In the genomic region with DNA sequence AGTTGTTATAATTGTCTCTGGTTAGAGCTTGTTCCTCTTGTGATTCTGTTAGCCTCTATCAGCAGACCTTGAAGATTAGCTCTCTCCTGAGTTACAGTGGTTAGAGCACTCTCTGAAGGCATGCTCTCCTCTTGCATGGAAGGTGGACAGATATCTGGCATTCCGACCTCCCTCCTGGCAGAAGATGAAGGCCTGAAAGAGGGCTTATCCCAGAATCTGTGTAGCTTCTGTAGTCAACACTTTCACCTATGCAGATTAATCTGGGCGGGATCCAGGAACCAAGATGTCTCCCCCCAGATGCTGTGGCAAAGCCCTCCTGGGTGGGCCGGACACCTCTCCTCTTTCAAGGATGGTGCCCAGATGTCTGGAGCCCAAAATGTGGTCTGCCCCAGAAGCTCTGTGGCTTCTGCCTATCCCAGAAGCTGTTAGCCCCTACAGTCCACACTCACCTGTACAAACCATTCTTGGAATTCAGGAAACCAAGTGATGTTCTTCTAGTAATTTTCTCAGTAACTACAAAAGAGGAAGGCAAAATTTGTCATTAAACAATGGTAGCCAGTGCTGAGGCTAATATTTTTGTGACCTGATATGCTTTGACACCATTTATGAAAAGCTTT, we compare ENCODE assay signal across 7 mouse cellular contexts. TPM values are rescaled to one million over a fixed set of nuclear protein-coding genes. Genes with fewer than 3 reads are reported as not detected.
DNase-seq lines count a peak whose midpoint lies in the region; ATAC-seq and TF ChIP-seq lines count a peak whose summit lies in the region.
"Not testable (repeated sequence)": the region's sequence is repeated elsewhere in the genome, so short reads cannot be mapped to it uniquely, and the experiment has no call there.

No protein-coding gene starts in this region.

- DNase-seq in embryo, embryonic 10 days (ENCODE audit: low spot score): peak; percentile 3
- not testable (repeated sequence) for DNase-seq in forebrain, embryonic 11.5 days (ENCODE audit: low spot score); hindbrain, embryonic 11.5 days (ENCODE audit: low spot score)
- DNase-seq in lung, embryonic 14.5 days: peak; percentile 0

- H3K27me3 ChIP-seq in forebrain, embryonic 11.5 days (ENCODE audit: control insufficient read depth, insufficient read depth, low read length); heart, embryonic 12.5 days (replicated peaks); hindbrain, embryonic 11.5 days (ENCODE audit: control insufficient read depth, insufficient read depth, low read length); intestine, embryonic 15.5 days (replicated peaks); lung, embryonic 14.5 days (ENCODE audit: insufficient read depth, low read length); stomach, embryonic 14.5 days (ENCODE audit: control insufficient read depth, insufficient read depth, low read length): not testable (repeated sequence)

- ATAC-seq in forebrain, embryonic 11.5 days (replicated peaks; ENCODE audit: low FRiP score): 0 out of 2 replicates have a peak, but pooled peaks have one; percentile 65
- ATAC-seq in heart, embryonic 12.5 days (ENCODE audit: insufficient number of reproducible peaks, low FRiP score): 0 out of 2 replicates have a peak, but pooled peaks have one; percentile 33
- peak; percentile 43; the same call in 1 of the 2 replicates for ATAC-seq in hindbrain, embryonic 11.5 days (ENCODE audit: low FRiP score)
- ATAC-seq in intestine, embryonic 15.5 days: 0 out of 2 replicates have a peak, but pooled peaks have one; percentile 36
- not testable (repeated sequence) for ATAC-seq in lung, embryonic 14.5 days (ENCODE audit: insufficient read depth)
- ATAC-seq in stomach, embryonic 14.5 days (ENCODE audit: insufficient number of reproducible peaks, insufficient read depth, low FRiP score, low read depth): peak; percentile 42; the same call in 1 of the 2 replicates

- H3K9me3 ChIP-seq in forebrain, embryonic 11.5 days (ENCODE audit: control insufficient read depth, low read length); heart, embryonic 12.5 days (replicated peaks); hindbrain, embryonic 11.5 days (ENCODE audit: control insufficient read depth, low read length); intestine, embryonic 15.5 days; lung, embryonic 14.5 days (ENCODE audit: low read depth, low read length); stomach, embryonic 14.5 days (ENCODE audit: control insufficient read depth, low read depth, low read length): not testable (repeated sequence)

- not testable (repeated sequence) for H3K27ac ChIP-seq in forebrain, embryonic 11.5 days (ENCODE audit: low read depth, low read length); heart, embryonic 12.5 days (ENCODE audit: poor library complexity, severe bottlenecking); hindbrain, embryonic 11.5 days (ENCODE audit: low read depth, low read length); intestine, embryonic 15.5 days; lung, embryonic 14.5 days (ENCODE audit: low read depth); stomach, embryonic 14.5 days (ENCODE audit: low read length)

- H3K9ac ChIP-seq in forebrain, embryonic 11.5 days (ENCODE audit: low read length); heart, embryonic 12.5 days; hindbrain, embryonic 11.5 days (ENCODE audit: low read depth, low read length); intestine, embryonic 15.5 days; lung, embryonic 14.5 days; stomach, embryonic 14.5 days (replicated peaks; ENCODE audit: low read depth, low read length): not testable (repeated sequence)

- TF ChIP-seq CTCF in lung, embryonic 14.5 days (IDR thresholded peaks at IDR 0.05; ENCODE audit: low read depth): not testable (repeated sequence)

- H3K4me1 ChIP-seq in forebrain, embryonic 11.5 days (replicated peaks; ENCODE audit: control insufficient read depth, insufficient read depth, low read length); heart, embryonic 12.5 days (replicated peaks); hindbrain, embryonic 11.5 days (replicated peaks; ENCODE audit: control insufficient read depth, insufficient read depth, low read length); intestine, embryonic 15.5 days (replicated peaks); lung, embryonic 14.5 days (ENCODE audit: insufficient read depth); stomach, embryonic 14.5 days (ENCODE audit: control insufficient read depth, insufficient read depth, low read length): not testable (repeated sequence)

- not testable (repeated sequence) for H3K4me2 ChIP-seq in forebrain, embryonic 11.5 days (ENCODE audit: low read depth, low read length, severe bottlenecking); heart, embryonic 12.5 days; hindbrain, embryonic 11.5 days (replicated peaks; ENCODE audit: low read depth, low read length); intestine, embryonic 15.5 days (replicated peaks); lung, embryonic 14.5 days; stomach, embryonic 14.5 days (replicated peaks; ENCODE audit: low read depth, low read length)

- WGBS in forebrain, embryonic 11.5 days: 90% methylated on average over 3 of the region's 3 CpGs
- 78% methylated on average over 3 of the region's 3 CpGs for WGBS in heart, embryonic 12.5 days
- 87% methylated on average over 3 of the region's 3 CpGs for WGBS in hindbrain, embryonic 11.5 days
- WGBS in intestine, embryonic 15.5 days: 88% methylated on average over 3 of the region's 3 CpGs
- WGBS in lung, embryonic 14.5 days: 87% methylated on average over 3 of the region's 3 CpGs
- 89% methylated on average over 3 of the region's 3 CpGs for WGBS in stomach, embryonic 14.5 days

- H3K36me3 ChIP-seq in forebrain, embryonic 11.5 days (ENCODE audit: control insufficient read depth, insufficient read depth, low read length); heart, embryonic 12.5 days; hindbrain, embryonic 11.5 days (ENCODE audit: control insufficient read depth, insufficient read depth, low read length); intestine, embryonic 15.5 days; lung, embryonic 14.5 days (ENCODE audit: insufficient read depth); stomach, embryonic 14.5 days (ENCODE audit: control insufficient read depth, insufficient read depth, low read length): not testable (repeated sequence)

- H3K4me3 ChIP-seq in forebrain, embryonic 11.5 days (ENCODE audit: low read depth, low read length); heart, embryonic 12.5 days; hindbrain, embryonic 11.5 days (ENCODE audit: low read depth, low read length); intestine, embryonic 15.5 days (replicated peaks); lung, embryonic 14.5 days (ENCODE audit: low read depth, low read length); stomach, embryonic 14.5 days (ENCODE audit: low read depth, low read length): not testable (repeated sequence)

RNA-seq across cellular contexts. Expression of a gene that starts 40.5 kb away (rescaled TPM):
- 5.8 and 6.2 TPM in 2 replicates for polyA plus RNA-seq in forebrain, embryonic 11.5 days (2014; fragmentation: Nextera tagmentation; extraction: Ambion mirVana)
- 4.4 and 5.9 TPM in 2 replicates for polyA plus RNA-seq in heart, embryonic 12.5 days (2016; fragmentation: Nextera tagmentation; extraction: Ambion mirVana)
- 6.6 and 8.2 TPM in 2 replicates for polyA plus RNA-seq in hindbrain, embryonic 11.5 days (2014; fragmentation: Nextera tagmentation; extraction: Ambion mirVana)
- polyA plus RNA-seq in intestine, embryonic 15.5 days (2015; fragmentation: Nextera tagmentation; extraction: Ambion mirVana): 4.2 and 5.4 TPM in 2 replicates
- polyA plus RNA-seq in lung, embryonic 14.5 days (2014; fragmentation: Nextera tagmentation; extraction: Ambion mirVana): 7.1 and 8.2 TPM in 2 replicates
- polyA plus RNA-seq in stomach, embryonic 14.5 days (2014; fragmentation: Nextera tagmentation; extraction: Ambion mirVana): 7.1 and 7.3 TPM in 2 replicates
